Mouse (Mus musculus) cerebellum, adult 2 months (tissue): ENCODE data around the gene Atp8b2. TPM values are rescaled to one million over a fixed set of nuclear protein-coding genes. Genes with fewer than 3 reads are reported as not detected.

Source experiments
- DNase-seq, 2 experiments: peaks; one replicate each; pipeline ENCODE4 v3.0.0; 2021
- H3K27ac ChIP-seq: fragments of 200-500 bp; 2 replicates; pipeline ENCODE4 v1.5.1; 2012; ENCODE audit warnings: low read length, control low read depth, inconsistent platforms; ENCODE audit not compliant: insufficient read depth
- H3K27me3 ChIP-seq: fragments of 200-500 bp; 2 replicates; pipeline ENCODE4 v1.6.1; 2012; ENCODE audit warnings: inconsistent platforms, mild to moderate bottlenecking, low read length, moderate library complexity; ENCODE audit not compliant: control insufficient read depth, insufficient read depth
- H3K4me1 ChIP-seq: fragments of 200-500 bp; 2 replicates; pipeline ENCODE4 v1.6.1; 2011; ENCODE audit warnings: low read length; ENCODE audit not compliant: control insufficient read depth, insufficient read depth
- H3K4me3 ChIP-seq: fragments of 200-500 bp; replicated peaks from 2 replicates; pipeline ENCODE3; 2011; ENCODE audit warnings: mild to moderate bottlenecking, low read depth, low read length, control low read depth; ENCODE audit not compliant: insufficient read depth
- CTCF ChIP-seq: fragments of 200-500 bp; IDR thresholded peaks from 2 replicates; pipeline ENCODE4 v1.5.1; 2011; ENCODE audit warnings: low read depth, mild to moderate bottlenecking, control low read depth, low read length, moderate library complexity, borderline replicate concordance; ENCODE audit not compliant: insufficient read depth
- POLR2A ChIP-seq: fragments of 200-500 bp; IDR thresholded peaks from 2 replicates; pipeline ENCODE4 v1.6.1; 2011; ENCODE audit warnings: low read length, control low read depth, borderline replicate concordance; ENCODE audit not compliant: insufficient read depth
- WGBS: fragments of 180-500 bp; shearing (Covaris S2); methylation state at CpG from one replicate; pipeline ENCODE4 v1.1.7; 2018; 5-methylcytosine and 5-hydroxymethylcytosine counted together
- polyA plus RNA-seq: library from polyadenylated mRNA; depleted of rRNA; stranded (reverse); fragments of >200 nt; gene quantifications from 2 replicates; pipeline ENCODE4 v1.2.3, GENCODE M21; 2012

Atp8b2 gene
- polyA plus RNA-seq, 1 experiment = 91.9 TPM

DNA sequence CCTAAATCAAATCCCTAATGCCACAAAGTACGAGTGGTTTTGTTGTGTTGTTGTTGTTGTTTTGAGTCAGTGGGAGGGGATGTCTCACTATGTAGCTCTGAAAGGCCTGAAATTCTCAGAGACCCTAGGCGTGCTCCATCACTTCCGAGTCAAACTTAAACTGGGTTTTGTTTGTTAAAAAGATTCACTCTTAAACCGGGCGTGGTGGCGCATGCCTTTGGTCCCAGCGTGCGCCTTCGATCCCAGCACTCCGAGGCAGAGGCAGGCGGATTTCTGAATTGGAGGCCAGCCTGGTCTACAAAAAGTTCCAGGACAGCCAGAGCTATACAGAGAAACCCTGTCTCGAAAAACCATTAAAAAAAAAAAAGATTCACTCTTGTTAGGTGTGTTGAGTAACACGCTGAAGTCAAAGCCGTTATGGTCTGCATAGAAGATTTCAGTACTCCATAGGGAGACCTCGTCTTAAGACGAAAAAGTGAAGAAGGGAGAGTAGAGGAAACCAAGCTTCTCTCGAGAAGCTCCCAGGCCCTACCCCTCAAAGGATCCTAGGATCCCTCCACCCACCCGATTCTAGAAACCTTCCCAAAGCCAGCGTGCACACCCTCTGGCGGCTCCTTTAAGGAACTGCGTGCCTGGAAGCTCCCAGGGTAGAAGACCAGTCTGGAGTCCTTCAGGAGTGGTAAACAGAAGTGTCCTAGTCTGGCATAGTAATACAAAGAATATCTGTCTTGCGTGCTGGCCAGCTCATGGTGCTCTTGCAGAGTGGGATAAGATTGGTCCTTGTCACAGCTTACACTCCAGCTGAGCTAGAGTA lies 825 bp upstream of the Atp8b2 start:
- Histone ChIP-seq H3K27ac (no peak overlapping the region), H3K4me3 (peak overlapping the region; percentile 69), H3K27me3 (no peaks in the 10 kb centered on the region), H3K4me1 (peaks cover 18% of the 10 kb centered on the region)
- DNase-seq = peak; percentile 71 to 72
- WGBS = 21% methylated on average over 22 of the region's 22 CpGs
- TF ChIP-seq POLR2A (no peak), CTCF (peak; percentile 74)

DNA sequence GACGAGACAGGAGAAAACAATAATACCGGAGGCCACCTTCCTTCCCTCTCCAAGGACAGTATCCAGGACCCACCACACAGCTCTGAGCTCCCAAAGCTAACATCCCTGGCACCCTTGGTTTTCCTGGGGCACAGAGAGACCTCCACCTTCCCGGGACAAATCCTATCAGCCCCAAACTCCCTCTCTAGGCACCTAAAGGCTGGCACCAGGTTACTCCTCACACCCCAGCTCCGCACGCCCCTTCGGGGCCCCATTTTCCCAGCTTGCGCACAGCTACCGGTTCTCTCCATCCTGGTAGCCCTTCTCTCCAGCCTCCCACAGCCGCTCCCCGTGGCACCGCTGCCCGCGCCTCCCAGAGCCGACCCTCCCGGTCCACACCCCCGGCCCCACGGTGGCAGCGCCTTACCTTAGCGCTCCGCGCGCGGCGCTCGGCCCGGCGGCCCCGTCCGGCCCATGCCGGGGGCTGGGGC lies 522 bp downstream of the Atp8b2 start:
- DNase-seq = peak; percentile 27 to 57
- WGBS = under 1% methylated on average over 30 of the region's 30 CpGs
- Histone ChIP-seq H3K4me3 (peak overlapping the region; percentile 69), H3K27me3 (no peaks in the 10 kb centered on the region), H3K27ac (0 out of 2 replicates have a peak overlapping the region, but pooled peaks have one; percentile 0), H3K4me1 (peaks cover 25% of the 10 kb centered on the region)
- no peak for TF ChIP-seq POLR2A
- no peak for TF ChIP-seq CTCF

DNA sequence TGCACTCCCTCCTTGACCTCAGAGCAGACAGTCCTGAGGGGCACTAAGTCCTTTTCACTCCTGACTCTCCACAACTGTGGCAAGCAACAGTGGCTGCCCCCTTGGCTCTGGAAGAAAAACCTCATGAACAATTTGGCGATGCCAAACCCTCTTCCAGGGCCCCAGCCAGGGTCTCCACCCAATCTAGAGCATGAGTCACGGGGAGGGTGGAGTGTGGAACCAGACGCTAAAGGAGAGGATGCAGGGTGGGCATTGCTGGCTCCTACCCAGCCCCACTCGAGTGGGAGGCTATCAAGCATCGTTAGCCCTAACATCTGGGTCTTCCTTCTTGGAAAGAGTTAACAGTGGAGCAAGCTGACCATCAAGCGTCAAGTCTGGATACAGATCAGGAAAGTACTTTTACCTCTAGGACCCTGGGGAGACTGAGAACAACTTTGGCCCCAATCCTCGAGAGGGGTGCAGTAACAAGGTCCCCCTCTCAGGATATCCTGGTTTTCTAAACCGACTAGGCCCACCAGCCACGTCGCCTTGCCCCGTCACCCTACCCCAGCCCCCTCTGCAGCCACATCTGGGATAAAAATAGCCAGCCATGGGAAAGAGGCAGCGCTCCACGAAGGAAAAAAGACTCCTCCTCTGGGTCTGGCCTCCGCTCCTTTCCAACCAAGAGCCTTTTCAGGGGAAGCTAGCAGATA lies 1.1 kb downstream of the Atp8b2 start:
- Histone ChIP-seq H3K27me3 (no peaks in the 10 kb centered on the region), H3K4me1 (peaks cover 25% of the 10 kb centered on the region), H3K27ac (0 out of 2 replicates have a peak overlapping the region, but pooled peaks have one; percentile 0), H3K4me3 (peak overlapping the region; percentile 69)
- WGBS = 7% methylated on average over 14 of the region's 14 CpGs
- TF ChIP-seq POLR2A (no peak), CTCF (no peak)
- DNase-seq = peak; percentile 21 to 25

DNA sequence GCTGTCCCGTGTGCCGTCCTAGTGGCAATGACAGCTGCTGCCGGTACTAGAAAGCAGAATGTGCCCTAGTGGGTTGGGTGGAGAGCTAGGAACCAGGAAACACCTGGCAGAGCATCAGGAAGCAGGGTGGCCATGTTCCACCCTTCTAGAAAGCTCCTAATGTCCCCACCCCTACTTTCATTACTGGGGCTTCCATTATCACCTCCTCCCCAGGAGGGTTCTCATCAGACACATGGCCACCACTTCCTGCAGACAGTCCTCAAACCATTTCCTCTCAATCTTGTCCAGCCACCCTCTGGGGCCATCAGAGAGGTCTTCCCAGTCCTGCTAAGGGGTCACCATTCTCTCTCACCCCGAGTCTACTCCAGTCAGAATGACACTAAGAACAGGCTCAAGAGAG lies 1.9 kb downstream of the Atp8b2 start:
- peaks cover 25% of the 10 kb centered on the region for H3K4me1 ChIP-seq
- DNase-seq = peak in 1 of 2 experiments; percentile 15
- H3K4me3 ChIP-seq = no peak overlapping the region
- TF ChIP-seq CTCF = no peak
- no peak for TF ChIP-seq POLR2A
- 0 out of 2 replicates have a peak overlapping the region, but pooled peaks have one; percentile 20 for H3K27ac ChIP-seq
- no peaks in the 10 kb centered on the region for H3K27me3 ChIP-seq
- WGBS = 39% methylated on average over 4 of the region's 4 CpGs

DNA sequence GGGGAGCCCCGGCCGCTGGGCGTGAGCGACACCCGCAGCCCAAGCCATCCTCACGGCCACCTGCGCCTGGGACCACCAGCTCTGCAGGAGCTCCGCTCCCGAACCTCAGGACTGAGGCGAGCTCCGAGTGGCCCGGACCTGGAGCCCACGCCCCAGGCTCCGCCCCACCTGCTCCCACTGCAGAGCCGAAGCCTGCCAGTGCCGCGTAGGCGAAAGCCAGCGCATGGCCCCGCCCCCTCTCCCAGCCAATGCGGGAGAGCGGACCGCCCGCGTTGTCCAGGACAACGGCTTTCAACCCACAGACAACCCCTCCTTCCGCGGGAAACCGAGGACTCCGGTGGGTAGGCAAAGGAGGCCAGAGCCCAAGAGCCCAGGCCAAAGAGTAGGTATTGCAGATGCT lies 2.8 kb downstream of the Atp8b2 start:
- Histone ChIP-seq H3K4me1 (peaks cover 25% of the 10 kb centered on the region), H3K4me3 (peak overlapping the region; percentile 72), H3K27me3 (no peaks in the 10 kb centered on the region), H3K27ac (peak overlapping the region; percentile 56)
- DNase-seq = peak; percentile 95 to 97
- WGBS = under 1% methylated on average over 30 of the region's 30 CpGs
- TF ChIP-seq CTCF (no peak), POLR2A (peak; percentile 56; the same call in 1 of the 2 replicates)

DNA sequence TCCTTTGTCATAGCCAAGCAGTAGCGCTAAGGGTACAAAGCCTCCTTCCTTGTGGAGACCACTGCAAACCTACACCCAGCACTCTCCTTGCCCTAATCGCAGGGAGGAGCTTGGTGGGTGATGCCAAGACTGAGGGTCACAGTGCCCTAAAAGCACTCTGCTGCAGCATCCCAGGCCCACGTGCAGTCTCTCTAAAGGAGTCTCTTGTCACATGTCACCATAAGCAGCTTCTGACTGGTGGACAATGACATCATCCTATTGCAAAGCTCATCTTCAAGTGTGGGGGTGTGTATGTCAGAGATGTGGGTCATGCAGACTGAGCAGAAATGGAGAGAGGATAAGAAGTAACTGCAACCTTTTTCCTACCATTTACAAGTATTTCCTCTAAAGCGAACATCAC lies 3.9 kb downstream of the Atp8b2 start:
- DNase-seq = peak; percentile 54 to 79
- peak overlapping the region; percentile 72 for H3K4me3 ChIP-seq
- WGBS = 33% methylated on average over 4 of the region's 4 CpGs
- H3K4me1 ChIP-seq = peaks cover 22% of the 10 kb centered on the region
- TF ChIP-seq CTCF (no peak), POLR2A (no peak)
- H3K27ac ChIP-seq = peak overlapping the region; percentile 56; the same call in 1 of the 2 replicates
- no peaks in the 10 kb centered on the region for H3K27me3 ChIP-seq

DNA sequence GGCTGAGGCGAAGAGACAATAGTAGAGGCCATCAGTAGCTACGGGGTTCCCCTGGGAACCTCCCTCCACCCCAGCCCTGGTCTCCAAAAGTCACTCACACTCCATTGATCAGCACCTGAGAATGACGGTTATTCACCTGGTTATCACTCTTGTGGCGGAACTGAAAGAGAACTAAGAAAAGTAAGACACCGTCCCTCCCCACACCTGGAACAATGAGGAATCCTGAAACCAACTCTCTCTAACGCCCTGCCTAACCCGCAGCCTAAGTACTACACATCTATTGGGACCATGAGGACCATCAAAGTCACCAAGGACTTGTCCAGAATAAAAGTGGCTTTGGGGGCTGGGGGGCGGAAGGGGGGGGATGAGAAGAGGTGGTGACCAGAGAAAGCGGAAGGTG lies 5.4 kb downstream of the Atp8b2 start:
- no peak overlapping the region for H3K4me3 ChIP-seq
- no peak overlapping the region for H3K27ac ChIP-seq
- no peak for DNase-seq
- TF ChIP-seq POLR2A (no peak), CTCF (no peak)
- 92% methylated on average over 9 of the region's 9 CpGs for whole genome bisulfite sequencing
- peaks cover 21% of the 10 kb centered on the region for H3K4me1 ChIP-seq
- no peaks in the 10 kb centered on the region for H3K27me3 ChIP-seq
